Mouse (Mus musculus): ENCODE results near the gene Pard3.

Pard3 gene

GRCm38 (mm10) chr8:127229325-127230232 lies 165.9 kb downstream of the Pard3 start:
- no peak for DNase-seq (ENCODE audit: low spot score in 2 of 2)

GRCm38 (mm10) chr8:127230233-127230595 lies 166.5 kb downstream of the Pard3 start:
- no peak for DNase-seq (ENCODE audit: low spot score in 2 of 2)

GRCm38 (mm10) chr8:127243351-127243750 lies 179.7 kb downstream of the Pard3 start:
- no peak for DNase-seq (ENCODE audit: low spot score in 2 of 2)

DNA sequence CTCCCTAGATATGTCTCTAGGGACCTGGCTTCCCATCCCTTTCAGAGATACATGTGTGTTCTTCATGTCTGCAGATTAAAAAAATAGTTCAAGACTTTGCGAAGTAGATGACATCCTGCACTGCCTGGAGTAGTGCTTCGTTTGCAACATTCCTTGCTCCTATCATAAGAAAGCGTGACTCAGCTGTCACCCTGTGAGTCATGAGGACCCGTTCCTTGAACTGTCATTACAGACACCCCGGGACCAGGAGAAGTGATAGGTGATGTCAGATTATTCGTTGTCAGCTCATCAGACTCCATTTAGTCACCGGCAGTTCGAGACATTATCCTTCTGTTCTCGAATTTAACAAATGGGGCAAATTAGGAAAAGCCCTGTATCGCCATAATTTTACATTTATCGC lies 180.1 kb downstream of the Pard3 start:
- DNase-seq (ENCODE audit: low spot score in 2 of 2), result no peak

DNA sequence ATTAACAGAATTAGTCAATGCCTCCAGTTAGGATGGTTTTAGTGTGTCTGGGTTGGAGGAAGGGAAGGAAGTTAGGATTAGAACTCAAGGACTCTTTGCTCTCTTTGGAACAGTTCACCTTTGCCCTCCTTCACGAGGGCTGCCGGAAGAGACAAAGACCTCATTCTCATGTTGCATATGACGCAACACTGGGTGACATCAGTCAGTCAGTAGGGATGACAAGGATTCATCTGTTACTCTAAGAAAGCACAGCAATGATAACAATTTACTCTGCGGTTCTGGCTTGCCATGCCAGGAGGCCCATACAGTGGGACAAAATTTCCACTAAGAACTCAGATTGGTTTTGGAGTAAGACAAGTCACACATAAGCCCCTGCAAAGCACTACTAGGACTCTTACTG lies 187.1 kb downstream of the Pard3 start:
- no peak for DNase-seq (ENCODE audit: low spot score in 2 of 2)

- DNase-seq (ENCODE audit: low spot score in 2 of 2), result no peak
Measured at GRCm38 (mm10) chr8:127251476-127251875, 187.8 kb downstream of the Pard3 start.

DNA sequence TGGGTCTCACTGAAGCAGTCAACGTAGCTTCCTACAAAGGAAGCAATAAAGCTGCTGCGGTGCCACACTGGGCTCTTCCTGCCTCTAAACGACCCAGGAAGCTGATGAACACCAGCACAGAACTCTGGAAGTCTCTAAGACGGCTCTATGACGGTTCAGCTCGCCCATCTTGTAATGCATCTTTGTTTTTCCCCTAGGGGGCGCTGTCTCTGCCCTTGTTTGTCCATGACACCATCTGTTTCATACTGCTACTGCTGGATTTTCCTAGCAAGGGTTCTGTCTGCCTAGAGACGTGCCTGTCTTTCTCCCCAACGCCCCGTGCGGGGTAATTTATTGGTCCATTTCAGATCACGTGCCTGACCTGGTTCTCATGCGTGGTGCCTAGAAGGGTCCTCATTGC lies 188.3 kb downstream of the Pard3 start:
- no peak for DNase-seq (ENCODE audit: low spot score in 2 of 2)

DNA sequence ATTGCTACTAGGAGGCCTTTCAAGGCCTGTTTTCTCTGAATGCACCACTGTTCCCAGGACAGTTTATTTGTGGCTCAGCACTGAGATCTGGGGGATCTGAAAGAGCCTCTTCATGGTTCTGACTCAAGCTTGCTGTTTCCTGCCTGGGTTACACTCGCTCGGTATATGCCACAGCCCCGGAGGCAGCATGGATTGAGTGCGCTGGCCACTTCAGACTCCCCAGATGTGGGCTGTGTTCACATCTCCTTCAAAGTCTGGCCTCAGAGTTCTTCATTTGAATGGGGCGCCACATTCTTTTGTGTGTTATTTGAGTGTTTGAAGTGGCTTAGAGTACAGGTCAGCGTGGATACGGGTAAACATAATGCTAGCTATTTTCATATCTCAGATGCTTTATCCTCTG lies 190.9 kb downstream of the Pard3 start:
- DNase-seq (ENCODE audit: low spot score in 2 of 2), result peak; percentile 45 to 47

DNA sequence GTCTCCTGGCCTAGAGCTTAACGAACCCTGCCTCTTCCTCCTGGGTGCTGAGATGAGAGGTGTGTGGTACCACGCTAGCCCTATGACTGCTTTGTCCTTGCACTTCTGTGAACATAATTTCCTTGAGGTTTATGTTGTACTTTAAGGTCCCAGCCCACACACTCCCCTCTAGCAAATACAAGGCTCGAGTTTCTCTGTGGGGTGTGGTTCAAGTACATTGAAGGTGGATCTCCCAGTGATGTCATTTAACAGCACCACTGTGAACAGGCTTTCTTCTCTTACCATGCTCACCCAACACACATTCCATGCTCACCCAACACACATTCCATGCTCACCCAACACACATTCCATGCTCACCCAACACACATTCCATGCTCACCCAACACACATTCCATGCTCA lies 193.4 kb downstream of the Pard3 start:
- DNase-seq (ENCODE audit: low spot score in 2 of 2), result no peak

- no peak for DNase-seq (ENCODE audit: low spot score in 2 of 2)
Measured at GRCm38 (mm10) chr8:127261051-127261450, 197.4 kb downstream of the Pard3 start.

DNA sequence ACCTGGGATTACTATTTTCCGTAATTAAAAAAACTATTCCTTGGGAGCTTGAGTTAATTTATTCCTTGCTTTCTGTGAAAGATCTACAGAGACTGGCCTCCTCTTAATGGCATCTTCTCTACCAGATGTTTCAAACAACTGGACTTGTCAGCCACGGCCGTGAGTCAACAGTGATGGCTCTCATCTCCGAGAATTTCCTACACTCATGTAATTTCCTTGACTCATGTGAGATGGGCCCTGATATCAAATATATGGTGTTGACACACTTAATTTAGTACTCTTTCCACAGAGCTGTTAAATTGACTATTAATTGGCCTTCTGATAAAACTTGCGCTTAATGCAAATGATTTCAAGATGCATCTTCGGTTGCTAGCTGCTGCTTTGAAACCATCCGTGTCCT lies 198.3 kb downstream of the Pard3 start:
- no peak for DNase-seq (ENCODE audit: low spot score in 2 of 2)

DNA sequence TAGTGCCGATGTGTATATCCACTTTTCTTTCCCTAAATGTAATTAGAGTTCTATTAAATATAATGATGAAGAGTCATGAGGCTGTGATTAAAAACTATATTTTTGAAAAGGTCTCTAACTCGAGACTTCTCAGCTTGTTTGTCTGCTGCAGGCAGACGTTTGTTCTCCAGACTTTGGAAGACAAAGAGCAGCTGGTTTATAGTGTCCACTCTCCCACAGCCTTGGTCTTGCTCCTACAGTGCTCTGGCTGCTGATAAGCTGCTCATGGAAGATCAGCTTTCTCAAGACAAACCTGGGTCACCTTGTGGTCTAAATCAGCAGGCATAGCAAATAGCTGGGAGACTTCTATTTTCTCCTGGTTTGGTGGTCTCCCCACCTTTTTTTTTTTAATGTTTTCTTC lies 198.7 kb downstream of the Pard3 start:
- no peak for DNase-seq (ENCODE audit: low spot score in 2 of 2)

GRCm38 (mm10) chr8:127262926-127263325 lies 199.2 kb downstream of the Pard3 start:
- no peak for DNase-seq (ENCODE audit: low spot score in 2 of 2)

GRCm38 (mm10) chr8:127263457-127263856 lies 199.8 kb downstream of the Pard3 start:
- no peak for DNase-seq (ENCODE audit: low spot score in 2 of 2)

DNA sequence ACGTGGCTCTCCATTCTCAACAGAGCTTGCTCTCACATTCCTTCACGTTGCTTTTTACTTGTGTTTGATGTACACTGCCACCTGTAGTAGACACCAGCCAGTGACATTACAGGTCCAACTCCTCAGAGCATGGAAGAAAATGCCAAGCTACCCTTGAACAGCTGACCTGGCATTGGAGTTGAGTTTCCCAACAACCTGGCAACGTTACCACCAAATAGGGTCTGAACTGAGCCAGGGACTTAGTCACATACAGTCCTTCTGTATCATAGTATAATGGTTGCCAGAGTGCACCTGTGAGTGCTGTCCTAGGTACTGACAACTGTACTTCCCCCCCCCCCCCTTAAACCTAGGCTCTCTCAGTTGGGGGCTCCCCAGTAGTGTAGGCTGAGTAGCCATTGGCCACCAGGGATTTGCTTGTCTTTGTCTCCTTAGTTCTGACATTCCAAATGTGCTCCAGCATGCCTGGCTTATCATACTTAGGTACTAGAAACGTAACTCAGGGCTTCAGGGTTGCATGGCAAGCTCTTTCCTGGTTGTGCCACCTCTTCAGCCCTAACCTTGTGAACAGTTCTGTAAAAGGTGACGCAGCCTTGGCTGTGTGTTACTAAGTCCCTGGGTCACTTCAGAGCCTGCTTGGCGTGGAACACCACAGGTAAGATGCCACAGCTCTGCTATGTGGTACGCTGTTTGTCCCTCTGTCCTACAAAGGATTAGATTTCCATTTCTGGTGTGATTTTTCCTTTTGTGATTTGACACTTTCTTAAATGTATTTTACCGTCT lies 201.2 kb downstream of the Pard3 start:
- no peak for DNase-seq (ENCODE audit: low spot score in 2 of 2)

DNA sequence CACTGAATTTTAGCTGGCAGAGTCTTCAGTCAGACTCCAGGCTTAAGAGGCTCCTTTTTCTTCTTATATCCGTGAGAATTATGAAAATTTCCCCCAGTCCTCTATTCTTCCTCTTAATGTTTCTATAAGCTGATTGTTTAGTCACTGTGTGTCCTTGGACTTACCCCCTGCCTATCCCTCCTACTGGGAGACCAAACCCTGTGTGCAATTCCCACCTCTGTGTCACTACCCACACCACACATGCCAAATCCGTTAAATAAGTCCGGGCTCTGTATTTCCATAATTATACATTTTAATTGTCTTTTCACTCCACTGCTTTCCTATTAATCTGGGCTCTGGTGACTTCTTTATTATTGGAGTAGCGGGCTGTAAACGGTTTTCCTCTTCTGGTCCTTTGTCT lies 203.1 kb downstream of the Pard3 start:
- DNase-seq (ENCODE audit: low spot score in 2 of 2), result no peak

DNA sequence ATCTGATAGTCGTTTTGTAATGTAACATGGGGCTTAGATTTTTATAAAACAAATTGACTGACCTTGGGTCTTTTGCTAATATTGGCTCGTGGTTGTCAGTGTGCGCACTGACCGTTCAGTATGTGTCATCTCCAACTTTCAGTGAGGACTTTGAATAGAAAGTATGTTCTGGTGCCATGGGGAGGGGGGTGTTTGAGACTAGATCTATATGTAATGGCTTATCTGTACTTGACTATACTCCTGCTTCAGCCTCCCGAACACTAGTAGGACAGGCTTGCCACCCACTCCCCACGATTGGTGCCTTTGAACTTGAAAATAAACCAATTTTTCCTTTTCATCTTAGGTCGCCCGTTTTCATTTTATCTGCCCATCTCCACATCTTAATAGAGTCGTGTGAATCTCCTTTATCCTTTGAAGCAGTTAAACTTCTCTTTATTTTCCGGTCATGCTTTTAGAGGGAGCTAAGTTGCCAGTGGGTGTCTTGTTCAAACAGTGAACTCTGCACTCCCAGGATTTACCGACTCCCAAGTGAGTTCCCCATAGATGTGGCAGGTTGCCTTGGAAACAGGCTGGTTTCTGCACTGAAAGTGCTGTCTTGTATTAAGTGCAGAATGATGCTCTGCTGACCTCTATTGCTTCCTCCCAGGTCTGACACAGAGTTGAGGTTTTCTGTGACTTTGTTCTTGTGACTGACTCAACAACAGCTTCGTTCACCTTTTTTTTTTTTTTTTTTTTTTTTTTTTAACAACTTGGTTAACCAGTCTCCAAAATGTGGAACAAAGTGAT lies 204.7 kb downstream of the Pard3 start:
- peak; percentile 51 to 60 for DNase-seq (ENCODE audit: low spot score in 2 of 2)

GRCm38 (mm10) chr8:127269082-127269747 lies 205.5 kb downstream of the Pard3 start:
- DNase-seq (ENCODE audit: low spot score in 2 of 2), result no peak

- DNase-seq (ENCODE audit: low spot score in 2 of 2), result no peak
Measured at GRCm38 (mm10) chr8:127271186-127271585, 207.5 kb downstream of the Pard3 start.

DNA sequence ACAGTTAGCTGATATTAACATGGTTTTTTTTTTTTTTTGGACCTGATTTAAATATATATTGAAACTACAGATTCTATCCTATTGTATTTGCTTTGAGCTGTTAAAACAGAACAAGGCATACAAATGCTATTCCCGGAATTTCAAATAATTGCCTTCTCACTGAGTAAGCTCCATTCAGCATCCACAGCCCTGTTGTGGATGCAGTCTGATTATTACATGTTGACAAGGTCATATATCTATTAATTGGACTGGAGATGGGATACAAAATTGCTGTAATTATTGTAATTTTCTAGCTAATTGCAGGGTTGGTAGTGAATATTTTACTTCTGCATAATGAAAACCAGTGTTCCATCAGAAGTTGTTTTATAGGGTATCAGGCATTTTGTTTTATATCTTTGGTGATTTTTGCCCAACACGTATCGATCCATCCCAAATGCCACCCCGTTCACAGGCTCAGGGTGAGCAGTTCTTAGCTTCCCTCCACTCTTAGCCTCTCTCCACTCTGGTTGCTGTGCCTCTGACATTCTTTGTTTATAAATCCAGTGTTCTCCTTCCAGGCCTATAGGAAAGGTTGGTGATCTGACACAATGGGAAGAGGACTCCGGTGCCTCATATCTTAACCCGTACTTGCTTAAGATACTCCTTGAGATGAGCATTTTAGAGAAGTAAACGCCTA lies 216.7 kb downstream of the Pard3 start:
- DNase-seq (ENCODE audit: low spot score in 2 of 2), result no peak

DNA sequence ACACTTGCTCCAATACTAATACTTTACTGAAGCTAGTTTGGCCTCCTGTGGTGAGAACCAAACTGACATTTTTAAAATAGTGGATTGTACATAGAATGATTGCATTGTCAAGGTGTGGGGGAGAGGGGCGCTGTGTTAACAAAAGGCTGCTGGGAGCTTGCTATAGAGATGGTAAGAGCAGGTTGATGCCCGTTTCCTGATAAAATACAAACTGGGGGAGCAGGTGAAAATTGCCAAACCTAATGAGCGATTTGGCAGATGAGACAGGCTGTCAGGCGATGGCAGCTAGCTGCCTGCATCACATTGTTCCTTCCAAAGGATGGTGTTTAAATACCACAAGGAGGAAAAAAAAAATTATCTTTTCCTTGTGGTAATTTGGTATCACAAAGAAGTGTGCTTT lies 217.3 kb downstream of the Pard3 start:
- DNase-seq (ENCODE audit: low spot score in 2 of 2), result no peak

Measured in right cerebral cortex, postnatal 10 days (tissue).